Mouse (Mus musculus) adrenal gland, postnatal 4 days (tissue): Measurements from ENCODE around the gene Rpl10-ps3. TPM values are rescaled to one million over a fixed set of nuclear protein-coding genes. Genes with fewer than 3 reads are reported as not detected.

Experiments used
- DNase-seq, 2 experiments: peaks; one replicate each; pipeline ENCODE4 v3.0.0; 2021 to 2022; ENCODE audit warnings: low spot score in 2 of 2, mixed read lengths in 2 of 2
- total RNA-seq, 2 experiments: library from RNA; stranded (reverse); gene quantifications; 2 replicates each; pipeline ENCODE4 v1.2.3; 2021

Gene Rpl10-ps3
- total RNA-seq, 2 experiments from 2014 or later: 1,124 to 1,153 TPM

GRCm38 (mm10) chr9:50315650-50316049 lies 29.1 kb downstream of the Rpl10-ps3 start:
- no peak for DNase-seq

DNA sequence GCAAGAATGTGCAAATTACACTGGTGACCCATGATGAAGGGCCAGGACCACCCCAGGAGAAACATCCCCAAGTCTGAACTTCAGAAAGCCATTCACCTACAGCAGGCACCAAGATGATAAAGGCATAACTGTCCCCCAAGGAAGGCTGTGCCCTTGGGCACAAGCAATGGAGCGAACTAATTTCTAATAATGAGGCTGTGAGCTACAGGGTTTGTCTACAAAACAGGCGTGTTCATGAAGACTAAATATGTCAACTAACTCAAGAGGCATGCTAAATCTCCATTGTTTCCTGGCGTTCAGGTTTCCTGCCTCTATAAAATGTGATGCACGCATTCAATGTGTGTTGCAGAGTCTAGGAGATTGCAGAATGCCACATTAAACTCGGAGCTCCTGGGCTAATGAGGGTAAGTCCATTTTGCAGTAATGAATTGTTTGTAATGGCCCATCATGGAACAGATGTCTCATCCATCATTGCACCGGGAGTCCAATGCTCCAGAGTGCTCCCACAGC lies 33.7 kb downstream of the Rpl10-ps3 start:
- DNase-seq: no peak

DNA sequence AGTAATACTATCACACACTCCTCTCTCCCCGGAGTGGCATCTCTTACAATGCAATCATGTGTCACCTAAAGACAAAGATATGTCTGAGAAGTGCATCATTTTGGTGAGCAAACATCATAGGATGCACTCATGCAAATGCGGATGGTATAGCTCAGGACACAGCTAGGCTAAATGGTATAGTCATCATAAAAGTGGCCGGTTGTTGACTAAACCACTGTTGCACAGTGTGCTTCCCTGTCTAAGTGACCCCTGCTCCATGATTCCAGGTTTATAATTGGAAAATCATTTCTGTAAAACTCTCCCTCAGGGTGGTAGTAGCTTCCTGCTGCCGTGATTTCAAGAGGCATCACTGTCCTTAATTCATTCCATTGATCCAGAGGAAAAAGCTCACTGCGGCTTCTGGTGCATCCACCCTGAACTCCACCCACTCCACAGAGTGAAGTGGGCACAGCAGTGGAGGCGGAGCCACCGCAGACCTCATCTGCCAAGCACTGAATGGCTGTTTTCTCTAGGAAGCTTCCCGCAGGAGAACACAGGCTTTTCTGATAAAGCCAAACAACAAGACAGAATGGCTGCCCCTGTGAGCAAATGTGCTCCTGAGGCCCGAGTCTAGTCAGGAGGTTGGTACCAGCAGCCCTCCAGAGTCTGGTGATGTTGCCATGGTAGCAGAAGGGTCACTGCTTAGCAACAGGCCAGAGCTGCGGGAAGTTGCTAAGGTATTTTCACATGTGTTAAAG lies 38.9 kb downstream of the Rpl10-ps3 start:
- DNase-seq: no peak

DNA sequence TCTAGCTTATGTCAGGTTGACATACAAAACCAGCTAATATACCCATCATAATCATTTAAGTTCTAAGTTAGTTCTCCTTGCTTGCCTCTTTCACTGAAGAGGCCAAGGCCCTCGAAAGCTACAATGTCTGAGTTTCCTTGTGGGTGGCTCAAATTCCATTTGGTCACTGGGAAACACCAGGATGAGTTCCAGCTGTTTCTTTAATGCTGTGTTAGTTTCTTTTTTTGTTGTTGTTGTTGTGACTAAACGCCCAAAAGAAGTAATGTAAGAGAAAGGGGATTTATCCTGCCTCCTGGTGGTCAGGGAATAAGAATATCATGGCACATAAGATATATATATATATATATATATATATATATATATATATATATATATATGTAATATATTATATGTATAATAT lies 39.7 kb downstream of the Rpl10-ps3 start:
- DNase-seq: no peak

GRCm38 (mm10) chr9:50304004-50304403 lies 40.8 kb downstream of the Rpl10-ps3 start:
- no peak for DNase-seq

- DNase-seq: no peak
Observed at GRCm38 (mm10) chr9:50301722-50302121, 43.0 kb downstream of the Rpl10-ps3 start.

GRCm38 (mm10) chr9:50298389-50298788 lies 46.4 kb downstream of the Rpl10-ps3 start:
- DNase-seq: no peak

Other genes starting within 250 kb of the Rpl10-ps3 start
- 1 to 10 TPM in 1 of 2 experiments, under 1 TPM in 1; 0.25 to 3.2 TPM for gene Plet1, start 149.6 kb upstream of the Rpl10-ps3 start, total RNA-seq
- gene Pts, start 183.8 kb upstream of the Rpl10-ps3 start, total RNA-seq: 10 to 100 TPM; 71.9 to 77.2 TPM
- gene Il18, start 209.9 kb upstream of the Rpl10-ps3 start, total RNA-seq: 1 to 10 TPM; 5.6 to 6.3 TPM
- 1 to 10 TPM; 2.3 to 4.1 TPM for gene Bco2, start 210.2 kb upstream of the Rpl10-ps3 start, total RNA-seq
- not detected for gene Tex12, start 216.4 kb upstream of the Rpl10-ps3 start, total RNA-seq